Mouse (Mus musculus) hindbrain, embryonic 16.5 days (tissue): ENCODE data around the gene Slc5a3. TPM values are rescaled to one million over a fixed set of nuclear protein-coding genes. Genes with fewer than 3 reads are reported as not detected.
A peak's percentile ranks its signal among the peaks of the same experiment; 100 is the strongest.

ENCODE experiments used
- ATAC-seq: fragments of 200-750 bp; cut with Nextera tagmentation; 2 replicates; pipeline ENCODE4 v1.8.0; 2017; ENCODE audit warnings: moderate TSS enrichment, moderate library complexity
- H3K27ac ChIP-seq: fragments of 300-500 bp; sonication (generic); 2 replicates; pipeline ENCODE4 v1.5.1; 2014; ENCODE audit warnings: low read depth, mild to moderate bottlenecking, control low read depth, low read length, moderate library complexity
- H3K27me3 ChIP-seq: fragments of 300-500 bp; sonication (generic); replicated peaks from 2 replicates; pipeline ENCODE4 v1.6.1; 2014; ENCODE audit warnings: low read length; ENCODE audit not compliant: control insufficient read depth, insufficient read depth
- H3K36me3 ChIP-seq: fragments of 300-500 bp; sonication (generic); 2 replicates; pipeline ENCODE4 v1.6.1; 2014; ENCODE audit warnings: mild to moderate bottlenecking, low read length, moderate library complexity, mixed read lengths; ENCODE audit not compliant: control insufficient read depth, insufficient read depth
- H3K4me1 ChIP-seq: fragments of 300-500 bp; sonication (generic); 2 replicates; pipeline ENCODE4 v1.6.1; 2014; ENCODE audit warnings: low read depth, low read length; ENCODE audit not compliant: control insufficient read depth, insufficient read depth
- H3K4me2 ChIP-seq: fragments of 300-500 bp; sonication (generic); 2 replicates; pipeline ENCODE4 v1.6.1; 2014; ENCODE audit warnings: mild to moderate bottlenecking, low read length, control low read depth, moderate library complexity
- H3K4me3 ChIP-seq: fragments of 300-500 bp; sonication (generic); 2 replicates; pipeline ENCODE4 v1.5.1; 2014; ENCODE audit warnings: mild to moderate bottlenecking, low read length, control low read depth, moderate library complexity
- H3K9ac ChIP-seq: fragments of 300-500 bp; sonication (generic); 2 replicates; pipeline ENCODE4 v1.6.1; 2014; ENCODE audit warnings: low read depth, mild to moderate bottlenecking, control low read depth, low read length, moderate library complexity
- H3K9me3 ChIP-seq: fragments of 300-500 bp; sonication (generic); 2 replicates; pipeline ENCODE4 v1.6.1; 2014; ENCODE audit warnings: mild to moderate bottlenecking, low read length, moderate library complexity; ENCODE audit not compliant: control insufficient read depth
- WGBS: fragments of 180-500 bp; shearing (Covaris S2); extraction: QIAGEN DNeasy Blood & Tissue Kit; methylation state at CpG from one replicate; pipeline ENCODE4 v1.1.7; 2014; 5-methylcytosine and 5-hydroxymethylcytosine counted together
- polyA plus RNA-seq: library from polyadenylated mRNA; unstranded; fragments of >200 nt; fragmentation: Nextera tagmentation; extraction: Ambion mirVana; gene quantifications from 2 replicates; pipeline ENCODE4 v1.2.1, GENCODE M21; 2015

Gene Slc5a3
- polyA plus RNA-seq, 1 experiment from 2014 or later: 14.4 TPM

DNA sequence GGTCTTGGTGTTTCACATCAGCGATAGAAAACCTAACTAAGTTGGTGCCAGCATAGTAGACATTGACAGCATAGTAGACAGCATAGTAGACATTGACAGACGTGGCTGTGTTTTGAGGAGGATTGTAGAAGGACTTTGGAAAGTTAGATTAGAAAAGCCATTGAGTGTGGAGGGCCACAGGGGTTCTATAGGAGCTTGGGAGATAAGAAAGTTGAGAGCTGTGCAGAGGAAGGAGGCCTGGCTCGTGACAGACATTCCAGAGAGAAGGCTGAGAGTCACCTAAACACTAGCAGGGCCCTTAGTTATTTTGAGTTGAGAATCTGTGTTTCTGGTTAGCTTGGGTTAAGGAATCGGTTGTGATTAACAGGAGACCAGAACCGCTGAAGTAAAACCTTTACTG, 69.5 kb downstream of the Slc5a3 start:
- Histone ChIP-seq H3K36me3 (0 out of 2 replicates have a peak, but pooled peaks cover 3% of the 10 kb centered on the region), H3K9me3 (0 out of 2 replicates have a peak, but pooled peaks cover 2% of the 10 kb centered on the region), H3K27me3 (no peaks in the 10 kb centered on the region), H3K27ac (no peak overlapping the region), H3K4me2 (no peak overlapping the region), H3K4me3 (no peak overlapping the region), H3K9ac (no peak overlapping the region), H3K4me1 (no peaks in the 10 kb centered on the region)
- ATAC-seq: no peak
- WGBS: 89% methylated on average over 5 of the region's 5 CpGs

DNA sequence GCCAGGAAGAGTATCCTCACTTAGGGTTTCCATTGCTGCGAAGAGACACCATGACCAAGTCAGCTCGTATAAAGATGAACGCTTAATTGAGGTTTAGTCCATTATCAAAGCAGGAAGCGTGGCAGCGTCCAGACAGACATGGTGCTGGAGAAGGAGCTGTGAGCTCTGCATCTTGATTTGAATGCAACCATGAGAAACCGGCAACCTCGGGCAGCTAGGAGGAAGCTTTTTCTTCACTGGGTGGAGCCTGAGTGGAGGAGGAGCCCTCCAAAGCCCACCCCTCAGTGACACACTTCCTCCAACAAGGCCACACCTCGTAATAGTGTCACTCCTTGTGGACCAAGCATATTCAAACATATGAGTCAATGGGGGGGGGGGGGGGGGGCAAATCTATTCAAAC, 71.7 kb downstream of the Slc5a3 start:
- 91% methylated on average over 8 of the region's 8 CpGs for WGBS
- no peaks in the 10 kb centered on the region for H3K27me3 ChIP-seq
- no peak overlapping the region for H3K4me3 ChIP-seq
- H3K36me3 ChIP-seq: no peaks in the 10 kb centered on the region
- no peaks in the 10 kb centered on the region for H3K4me1 ChIP-seq
- H3K4me2 ChIP-seq: no peak overlapping the region
- ATAC-seq: no peak
- H3K27ac ChIP-seq: no peak overlapping the region
- no peaks in the 10 kb centered on the region for H3K9me3 ChIP-seq
- H3K9ac ChIP-seq: no peak overlapping the region

GRCm38 (mm10) chr16:92132511-92132910, 74.4 kb downstream of the Slc5a3 start:
- Histone ChIP-seq H3K4me1 (no peaks in the 10 kb centered on the region), H3K4me2 (no peak overlapping the region), H3K36me3 (no peaks in the 10 kb centered on the region), H3K27ac (no peak overlapping the region), H3K9me3 (no peaks in the 10 kb centered on the region), H3K9ac (no peak overlapping the region), H3K27me3 (no peaks in the 10 kb centered on the region), H3K4me3 (no peak overlapping the region)
- 89% methylated on average over 4 of the region's 4 CpGs for WGBS
- ATAC-seq: no peak

GRCm38 (mm10) chr16:92134148-92134764, 76.1 kb downstream of the Slc5a3 start:
- WGBS: 78% methylated on average over 11 of the region's 11 CpGs
- ATAC-seq: no peak
- no peak overlapping the region for H3K4me3 ChIP-seq

DNA sequence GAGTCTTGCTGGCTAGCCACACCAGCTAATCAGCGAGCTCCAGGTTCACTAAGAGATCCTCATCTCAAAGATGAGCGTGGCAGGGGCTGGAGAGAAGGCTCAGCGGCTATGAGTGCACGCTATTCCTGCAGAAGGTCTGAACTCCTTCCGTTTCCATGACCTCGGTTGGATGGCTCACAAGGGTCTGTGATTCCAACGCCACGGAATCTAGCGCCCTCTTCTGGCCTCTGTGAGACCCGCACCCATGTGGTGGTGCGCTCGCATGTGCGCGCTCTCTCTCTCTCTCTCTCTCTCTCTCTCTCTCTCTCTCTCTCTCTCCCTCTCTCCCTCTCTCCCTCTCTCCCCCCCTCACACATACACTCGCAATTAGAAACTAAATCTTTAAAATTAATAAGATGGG, 78.2 kb downstream of the Slc5a3 start:
- no peak for ATAC-seq
- no peaks in the 10 kb centered on the region for H3K9me3 ChIP-seq
- H3K4me3 ChIP-seq: no peak overlapping the region
- no peaks in the 10 kb centered on the region for H3K27me3 ChIP-seq
- 91% methylated on average over 15 of the region's 15 CpGs for WGBS
- H3K27ac ChIP-seq: no peak overlapping the region
- no peaks in the 10 kb centered on the region for H3K36me3 ChIP-seq
- no peak overlapping the region for H3K4me2 ChIP-seq
- H3K9ac ChIP-seq: no peak overlapping the region
- H3K4me1 ChIP-seq: peaks cover 9% of the 10 kb centered on the region; the same call in 1 of the 2 replicates

More at GRCm38 (mm10) chr16:92134148-92134764, 76.1 kb downstream of the Slc5a3 start:
- peak overlapping the region; percentile 19; the same call in 1 of the 2 replicates for H3K27ac ChIP-seq
- no peak overlapping the region for H3K4me2 ChIP-seq
- H3K27me3 ChIP-seq: no peaks in the 10 kb centered on the region
- peaks cover under 1% of the 10 kb centered on the region; the same call in 1 of the 2 replicates for H3K4me1 ChIP-seq
- no peak overlapping the region for H3K9ac ChIP-seq
- H3K9me3 ChIP-seq: no peaks in the 10 kb centered on the region
- H3K36me3 ChIP-seq: no peaks in the 10 kb centered on the region

Other genes with a start within 250 kb of the Slc5a3 start
- gene Mrps6, start 52 bp upstream of the Slc5a3 start, polyA plus RNA-seq: 194 and 196 TPM in 2 replicates
- gene Gm49711, start within 50 bp of the Slc5a3 start, polyA plus RNA-seq: 0.38 and 0.42 TPM in 2 replicates
- 35.1 and 37.2 TPM in 2 replicates for gene Kcne2, start 234.1 kb downstream of the Slc5a3 start, polyA plus RNA-seq
- 55.4 and 57.7 TPM in 2 replicates for gene Smim11, start 243.0 kb downstream of the Slc5a3 start, polyA plus RNA-seq